Mouse (Mus musculus) MEL (cell line): ENCODE data around the gene Fosl2.

Source experiments
- CTCF ChIP-seq, 3 experiments: IDR thresholded peaks in 2 of 3; conservative IDR thresholded peaks in 1 of 3; 2 replicates each; pipeline ENCODE4 v1.5.1; 2011 to 2012; ENCODE audit warnings: low read length in 3 of 3, low read depth in 2 of 3, mild to moderate bottlenecking in 2 of 3, improper control_type of control experiment in 1 of 3, inconsistent platforms in 1 of 3, mixed read lengths in 1 of 3, moderate library complexity in 1 of 3; ENCODE audit not compliant: control insufficient read depth in 1 of 3, insufficient read depth in 1 of 3, poor library complexity in 1 of 3, severe bottlenecking in 1 of 3
- GATA1 ChIP-seq: IDR thresholded peaks from 2 replicates; pipeline ENCODE4 v1.6.1; 2011; ENCODE audit warnings: low read depth, low read length, improper control_type of control experiment
- MAZ ChIP-seq: IDR thresholded peaks from 2 replicates; pipeline ENCODE4 v1.6.1; 2012; ENCODE audit warnings: low read depth, mild to moderate bottlenecking, inconsistent platforms, low read length, improper control_type of control experiment
- NELFE ChIP-seq: IDR thresholded peaks from 2 replicates; pipeline ENCODE4 v1.6.1; 2011; ENCODE audit warnings: low read depth, low read length, improper control_type of control experiment
- POLR2A ChIP-seq, 2 experiments: IDR thresholded peaks; 2 replicates each; pipeline ENCODE4 v1.6.1; 2011 to 2012; ENCODE audit warnings: low read length in 2 of 2, mild to moderate bottlenecking in 2 of 2, control low read depth in 1 of 2, improper control_type of control experiment in 1 of 2, low read depth in 1 of 2, moderate library complexity in 1 of 2; ENCODE audit not compliant: control insufficient read depth in 1 of 2, insufficient read depth in 1 of 2, poor library complexity in 1 of 2
- TCF12 ChIP-seq: IDR thresholded peaks from 2 replicates; pipeline ENCODE4 v1.6.1; 2014; ENCODE audit warnings: low read depth, mild to moderate bottlenecking, inconsistent platforms, low read length, improper control_type of control experiment, moderate library complexity
- USF1 ChIP-seq: IDR thresholded peaks from 2 replicates; pipeline ENCODE4 v1.6.1; 2014; ENCODE audit warnings: low read depth, mild to moderate bottlenecking, inconsistent platforms, low read length, improper control_type of control experiment, moderate library complexity

DNA sequence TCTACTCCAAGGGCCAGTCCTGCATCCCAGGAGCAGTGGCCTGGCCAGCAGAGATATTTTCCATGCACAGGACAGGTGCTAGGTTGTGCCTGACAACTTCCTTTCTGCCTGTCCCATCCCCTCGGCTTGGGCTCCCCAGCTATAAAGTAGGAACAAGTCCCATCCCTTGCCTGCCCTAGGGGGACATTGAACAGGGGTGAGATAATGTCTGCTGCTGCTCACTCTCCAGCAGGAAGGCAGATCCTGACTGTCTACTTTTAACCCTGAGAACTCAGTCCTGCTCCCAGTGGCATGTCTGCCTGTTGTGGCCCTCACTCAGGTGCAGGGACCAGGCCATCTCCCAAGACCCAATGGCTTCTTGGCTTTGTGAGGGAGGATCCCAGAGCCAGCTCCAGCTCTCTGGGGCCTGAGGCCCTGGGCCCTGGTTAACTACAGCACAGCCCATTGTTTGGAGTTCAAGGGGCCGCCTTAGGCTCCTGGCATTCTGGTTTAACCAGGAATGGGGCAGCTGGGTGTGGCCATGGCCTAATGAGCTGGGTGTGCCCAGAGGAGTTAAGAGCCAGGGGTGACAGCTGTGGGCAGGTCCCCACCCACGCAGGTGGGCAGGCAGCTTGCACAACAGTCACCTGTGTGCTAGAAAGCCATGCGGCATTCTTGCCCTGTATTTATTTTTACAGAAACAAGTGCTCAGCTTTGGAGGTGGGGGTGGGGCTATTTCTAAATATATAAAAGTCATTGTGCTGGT, 47.5 kb downstream of the Fosl2 start:
- TF ChIP-seq CTCF (IDR thresholded peaks at IDR 0.05 in 2 of 3, conservative IDR thresholded peaks at IDR 0.05 in 1 of 3; ENCODE audit: control insufficient read depth in 1 of 3, insufficient read depth in 1 of 3, low read depth in 2 of 3, low read length in 3 of 3, poor library complexity in 1 of 3, severe bottlenecking in 1 of 3) (no peak), GATA1 (no peak), MAZ (no peak), TCF12 (no peak), USF1 (no peak), POLR2A (IDR thresholded peaks at IDR 0.05; ENCODE audit: control insufficient read depth in 1 of 2, insufficient read depth in 1 of 2, low read depth in 1 of 2, low read length in 2 of 2, poor library complexity in 1 of 2) (no peak), NELFE (no peak)
